Mouse (Mus musculus): ENCODE results near the gene Trim30c. TPM values are rescaled to one million over a fixed set of nuclear protein-coding genes. Genes with fewer than 3 reads are reported as not detected.
"Not testable (repeated sequence)": the region's sequence is repeated elsewhere in the genome, so short reads cannot be mapped to it uniquely, and the experiment has no call there.

Gene Trim30c
- polyA plus RNA-seq, 1 experiment from 2014 or later, result 0.16 TPM

DNA sequence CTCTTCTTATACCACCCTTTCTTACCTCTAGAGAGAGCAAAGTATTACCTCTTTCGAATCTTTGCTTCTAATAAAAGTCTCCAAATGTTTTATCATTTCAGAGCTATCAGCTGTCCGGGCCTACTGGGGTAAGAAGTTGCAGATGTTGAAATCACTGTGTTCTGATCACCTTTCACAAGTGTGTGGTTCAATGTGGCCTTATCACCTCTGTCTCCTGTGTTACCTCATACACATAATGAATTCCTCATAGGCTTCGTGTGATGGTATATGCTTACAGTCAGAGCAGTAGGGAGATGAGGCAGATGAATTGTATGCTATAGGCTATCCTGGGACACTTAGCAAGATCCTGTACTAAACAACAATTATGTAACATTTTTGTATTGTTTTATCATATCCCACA lies 65.1 kb downstream of the Trim30c start:
- H3K27ac ChIP-seq (replicated peaks); H3K4me1 ChIP-seq; H3K27me3 ChIP-seq (replicated peaks); H3K4me2 ChIP-seq; H3K9ac ChIP-seq; H3K9me3 ChIP-seq; H3K36me3 ChIP-seq; H3K4me3 ChIP-seq; ATAC-seq (ENCODE audit: extremely low read depth, insufficient number of reproducible peaks, low FRiP score, low TSS enrichment): not testable (repeated sequence)
- 66% methylated on average over 3 of the region's 3 CpGs for WGBS

Other genes starting within 250 kb of the Trim30c start
- gene Olfm5, start 236.0 kb downstream of the Trim30c start, polyA plus RNA-seq (2015; fragmentation: Nextera tagmentation; extraction: Ambion mirVana), result not detected in 2 replicates
- gene Olfr648, start 217.4 kb downstream of the Trim30c start, polyA plus RNA-seq (2015; fragmentation: Nextera tagmentation; extraction: Ambion mirVana), result 0.12 and 0.19 TPM in 2 replicates
- gene Olfr649, start 204.9 kb downstream of the Trim30c start, polyA plus RNA-seq (2015; fragmentation: Nextera tagmentation; extraction: Ambion mirVana), result not detected in 2 replicates
- gene Trim6, start 182.0 kb downstream of the Trim30c start, polyA plus RNA-seq (2015; fragmentation: Nextera tagmentation; extraction: Ambion mirVana), result 2.8 TPM in 2 replicates
- gene Trim34a, start 156.4 kb downstream of the Trim30c start, polyA plus RNA-seq (2015; fragmentation: Nextera tagmentation; extraction: Ambion mirVana), result 2.1 and 2.4 TPM in 2 replicates
- gene Trim5, start 112.7 kb downstream of the Trim30c start, polyA plus RNA-seq (2015; fragmentation: Nextera tagmentation; extraction: Ambion mirVana), result 0.57 TPM in 2 replicates
- 7.6 and 8.8 TPM in 2 replicates for gene Trim12a, start 85.4 kb downstream of the Trim30c start, polyA plus RNA-seq (2015; fragmentation: Nextera tagmentation; extraction: Ambion mirVana)
- gene Trim34b, start 71.4 kb downstream of the Trim30c start, polyA plus RNA-seq (2015; fragmentation: Nextera tagmentation; extraction: Ambion mirVana), result 0.13 TPM in 1 of 2 replicates, not detected in the other
- gene Trim12c, start 47.5 kb downstream of the Trim30c start, polyA plus RNA-seq (2015; fragmentation: Nextera tagmentation; extraction: Ambion mirVana), result 2.3 and 2.6 TPM in 2 replicates
- gene Trim30b, start 31.0 kb downstream of the Trim30c start, polyA plus RNA-seq (2015; fragmentation: Nextera tagmentation; extraction: Ambion mirVana), result 0.20 and 0.22 TPM in 2 replicates
- 1.0 TPM in 2 replicates for gene Trim30a, start 64.4 kb upstream of the Trim30c start, polyA plus RNA-seq (2015; fragmentation: Nextera tagmentation; extraction: Ambion mirVana)
- 0.21 and 0.47 TPM in 2 replicates for gene Trim30d, start 107.0 kb upstream of the Trim30c start, polyA plus RNA-seq (2015; fragmentation: Nextera tagmentation; extraction: Ambion mirVana)
- gene Olfr651, start 149.3 kb upstream of the Trim30c start, polyA plus RNA-seq (2015; fragmentation: Nextera tagmentation; extraction: Ambion mirVana), result not detected in 2 replicates
- not detected in 2 replicates for gene Olfr652, start 160.1 kb upstream of the Trim30c start, polyA plus RNA-seq (2015; fragmentation: Nextera tagmentation; extraction: Ambion mirVana)
- not detected in 2 replicates for gene Olfr653, start 176.5 kb upstream of the Trim30c start, polyA plus RNA-seq (2015; fragmentation: Nextera tagmentation; extraction: Ambion mirVana)
- not detected in 2 replicates for gene Olfr654, start 186.2 kb upstream of the Trim30c start, polyA plus RNA-seq (2015; fragmentation: Nextera tagmentation; extraction: Ambion mirVana)
- gene Olfr655, start 200.9 kb upstream of the Trim30c start, polyA plus RNA-seq (2015; fragmentation: Nextera tagmentation; extraction: Ambion mirVana), result not detected in 2 replicates
- gene Olfr656, start 213.1 kb upstream of the Trim30c start, polyA plus RNA-seq (2015; fragmentation: Nextera tagmentation; extraction: Ambion mirVana), result not detected in 2 replicates
- gene Olfr657, start 224.0 kb upstream of the Trim30c start, polyA plus RNA-seq (2015; fragmentation: Nextera tagmentation; extraction: Ambion mirVana), result not detected in 2 replicates
- gene Olfr658, start 246.5 kb upstream of the Trim30c start, polyA plus RNA-seq (2015; fragmentation: Nextera tagmentation; extraction: Ambion mirVana), result not detected in 2 replicates